Comparison of ENCODE assay signal across 9 mouse cellular contexts in the genomic region with DNA sequence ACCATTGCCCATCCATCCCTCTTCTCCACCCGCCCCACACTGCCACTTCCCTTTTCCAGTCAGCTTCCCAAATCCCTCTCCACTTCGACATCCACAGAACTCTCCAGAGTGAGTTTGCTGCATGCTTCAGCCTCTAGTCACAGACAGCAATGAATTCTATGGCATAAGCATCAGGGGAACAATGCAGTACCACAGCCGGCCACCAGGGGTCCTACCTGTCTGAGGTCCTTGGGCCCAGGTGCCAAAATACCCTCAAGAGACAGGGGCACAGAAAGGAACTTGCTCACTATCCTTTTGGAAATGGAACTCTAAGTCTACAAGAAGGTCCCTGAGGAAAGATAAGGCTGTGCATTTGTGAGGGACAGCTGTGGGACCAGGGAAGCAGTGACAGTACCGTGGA.
A peak's percentile ranks its signal among the peaks of the same experiment; 100 is the strongest.
DNase-seq lines count a peak whose midpoint lies in the region; ATAC-seq lines count a peak whose summit lies in the region.
"Had no signal": no experiment of that assay in that cellular context is flagged by ENCODE, and none has a peak within 500 bp of the region (broad histone marks: within the 10 kb centered on the region; RNA-seq: fewer than 3 reads in every experiment).

No protein-coding gene starts in this region.

- no peaks in the 10 kb centered on the region for H3K4me1 ChIP-seq in heart, embryonic 10.5 days
- H3K4me1 ChIP-seq in limb, embryonic 10.5 days, result peaks cover 4% of the 10 kb centered on the region; the same call in 1 of the 2 replicates

- no peak overlapping the region for H3K4me3 ChIP-seq in heart, embryonic 10.5 days
- H3K4me3 ChIP-seq in limb, embryonic 10.5 days, result no peak overlapping the region
- H3K4me3 ChIP-seq: embryonic facial prominence, embryonic 13.5 days had no signal

- no peaks in the 10 kb centered on the region for H3K36me3 ChIP-seq in heart, embryonic 10.5 days
- H3K36me3 ChIP-seq in limb, embryonic 10.5 days, result no peaks in the 10 kb centered on the region
- H3K36me3 ChIP-seq: embryonic facial prominence, embryonic 13.5 days had no signal

- 24% methylated on average over 4 of the region's 4 CpGs for WGBS in heart, embryonic 10.5 days
- 37% methylated on average over 4 of the region's 4 CpGs for WGBS in limb, embryonic 10.5 days

- peak; percentile 40 to 56; a peak in 1 of 4 replicates for ATAC-seq in hematopoietic stem cell, adult 5-6 weeks (replicated peaks in 1 of 2; ENCODE audit: insufficient read depth in 1 of 2, low FRiP score in 2 of 2, low TSS enrichment in 1 of 2, low read depth in 1 of 2, poor library complexity in 2 of 2, severe bottlenecking in 2 of 2)

- peaks cover 8% of the 10 kb centered on the region; the same call in 1 of the 2 replicates for H3K27me3 ChIP-seq in heart, embryonic 10.5 days (ENCODE audit: insufficient read depth, poor library complexity, severe bottlenecking)
- no peaks in the 10 kb centered on the region for H3K27me3 ChIP-seq in limb, embryonic 10.5 days (ENCODE audit: low read depth, poor library complexity, severe bottlenecking)
- H3K27me3 ChIP-seq: embryonic facial prominence, embryonic 13.5 days had no signal

- H3K9me3 ChIP-seq in heart, embryonic 10.5 days, result no peaks in the 10 kb centered on the region
- no peaks in the 10 kb centered on the region for H3K9me3 ChIP-seq in limb, embryonic 10.5 days (replicated peaks)
- H3K9me3 ChIP-seq: embryonic facial prominence, embryonic 13.5 days had no signal

- H3K27ac ChIP-seq in heart, embryonic 10.5 days, result no peak overlapping the region
- H3K27ac ChIP-seq in limb, embryonic 10.5 days, result no peak overlapping the region
- H3K27ac ChIP-seq: embryonic facial prominence, embryonic 13.5 days had no signal

- DNase-seq in heart, adult 9 months (ENCODE audit: low spot score in 2 of 2), result peak; percentile 7 to 8
- DNase-seq in heart, embryonic 10.5 days (ENCODE audit: low spot score), result no peak
- DNase-seq in ZHBTc4 (ENCODE audit: low read depth, low spot score), result peak; percentile 83
- DNase-seq in cerebellum, postnatal 4 days (ENCODE audit: low spot score in 2 of 2), result peak; percentile 63 to 69
- peak; percentile 85 for DNase-seq in limb, embryonic 10.5 days (ENCODE audit: low spot score)
- peak; percentile 85 for DNase-seq in retina, embryonic 14.5 days (ENCODE audit: low spot score)
- peak; percentile 50 for DNase-seq in urinary bladder, adult 2 months (ENCODE audit: low spot score)
